Mouse (Mus musculus) megakaryocyte, adult 5-6 weeks (primary cell): ENCODE data around the gene Sgca. TPM values are rescaled to one million over a fixed set of nuclear protein-coding genes. Genes with fewer than 3 reads are reported as not detected.
"Not testable (repeated sequence)": the region's sequence is repeated elsewhere in the genome, so short reads cannot be mapped to it uniquely, and the experiment has no call there.

Experiments
- ATAC-seq: 2 replicates; pipeline ENCODE4 v1.8.0; 2016; ENCODE audit warnings: mild to moderate bottlenecking, inconsistent platforms; ENCODE audit not compliant: poor library complexity, severe bottlenecking
- total RNA-seq, 2 experiments: library from RNA; stranded (forward) in 1 of 2; stranded (reverse) in 1 of 2; fragments of 153-499, 151-499 nt in 1 of 2; fragments of 221-1000, 200-1000 nt in 1 of 2; gene quantifications; 2 replicates each; pipeline versions ENCODE4 v1.2.3 to v1.2.4; 2015 to 2017

The Sgca gene
- not detected in 2 replicates for total RNA-seq (2015)
- not detected in 2 replicates for total RNA-seq (2017)

DNA sequence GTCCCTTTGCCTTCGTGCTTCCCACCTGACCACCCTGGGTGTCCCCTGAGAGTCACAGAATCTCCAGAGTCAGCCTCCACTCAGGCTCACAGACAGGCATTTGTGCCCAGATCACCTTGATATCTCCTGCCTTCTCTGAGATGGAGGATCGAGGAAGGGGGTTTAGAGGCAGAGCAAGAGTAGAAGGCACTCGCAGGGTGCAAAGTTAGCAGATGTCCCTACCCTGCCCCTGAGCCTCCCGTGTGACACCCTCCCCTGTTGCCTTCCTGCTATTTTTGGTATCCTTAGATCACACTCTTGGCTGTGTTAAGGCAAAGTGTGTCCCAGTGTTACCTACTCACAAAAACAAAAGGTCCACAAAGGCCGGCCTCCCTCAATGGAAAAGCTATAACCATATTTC is at the start of gene Sgca:
Sgca (minus strand) TSS at position 129 of the 400 bp plus-strand sequence.
- ATAC-seq, result no peak

DNA sequence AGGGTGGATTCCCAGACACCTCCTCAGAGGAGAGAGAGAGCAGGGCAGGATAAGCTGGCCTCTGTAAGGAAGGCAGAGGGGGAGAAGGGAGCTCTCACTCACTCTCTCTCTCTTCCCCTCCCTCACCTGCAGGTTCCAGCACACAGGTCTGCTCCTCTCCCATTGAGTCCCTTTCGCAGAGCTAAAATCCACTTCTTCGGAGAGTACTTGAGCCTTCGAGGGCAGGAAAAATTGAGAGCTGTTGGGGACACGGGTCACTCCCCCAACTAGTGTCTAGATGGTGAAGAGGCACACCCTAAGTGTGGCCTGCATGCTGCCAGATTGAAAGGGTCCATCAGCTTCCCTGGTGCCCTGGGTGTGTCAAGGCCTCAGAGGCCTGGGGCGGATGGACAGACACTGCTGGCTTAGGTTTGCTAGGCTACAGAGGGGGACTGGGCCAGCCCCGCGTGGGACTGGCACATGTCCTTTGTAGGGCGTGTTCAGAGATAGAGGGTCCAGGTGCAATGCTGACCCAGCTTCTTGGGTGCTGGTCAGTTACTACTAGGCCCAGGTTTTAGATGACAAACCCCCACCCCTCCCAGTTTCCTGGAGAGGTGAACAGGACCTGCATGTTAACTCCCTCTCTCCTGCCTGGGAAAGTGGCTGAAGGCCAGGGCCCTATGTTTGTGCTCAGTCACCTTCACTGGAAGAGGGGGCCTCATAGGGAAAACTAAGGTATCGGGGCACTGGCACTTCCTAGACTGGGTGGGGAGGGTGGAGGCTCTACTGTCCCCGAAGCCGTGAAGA is 49.3 kb upstream of the Sgca start:
- ATAC-seq, result no peak

DNA sequence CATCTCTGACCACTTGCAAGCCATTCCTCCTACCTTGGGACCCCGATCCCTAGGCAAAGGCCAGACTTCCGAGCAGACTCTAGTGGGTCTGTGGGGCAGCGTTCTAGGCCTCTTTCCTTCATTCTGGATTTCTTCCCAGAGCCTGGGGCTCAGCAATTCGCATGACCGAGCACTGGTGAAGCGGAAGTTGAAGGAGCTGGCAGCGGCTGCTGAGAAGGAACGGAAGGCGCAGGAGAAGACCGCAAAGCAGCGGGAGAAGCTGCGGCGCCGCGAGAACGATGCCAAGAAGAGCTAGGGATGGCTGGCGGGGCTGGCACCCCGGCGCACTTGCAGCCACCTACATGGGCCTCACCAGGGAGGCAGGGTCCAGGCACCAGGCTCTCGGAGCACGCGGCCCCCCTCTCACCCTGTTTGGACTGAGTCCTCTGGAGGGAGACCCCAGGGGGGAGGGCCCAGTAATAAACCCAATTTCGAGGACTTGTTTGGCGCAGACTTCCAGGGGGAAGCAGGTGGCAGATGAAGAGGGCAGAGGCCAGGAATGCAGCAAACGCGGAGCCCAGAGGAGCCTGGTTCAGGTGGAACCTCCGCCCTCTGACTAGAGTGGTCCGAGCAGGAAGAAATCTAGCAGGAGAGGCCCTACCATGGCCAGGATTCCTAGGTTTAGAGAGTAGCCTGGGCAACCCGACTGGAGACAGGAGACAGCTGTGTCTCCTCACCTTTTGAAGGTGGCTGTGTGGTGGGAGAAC is 48.5 kb upstream of the Sgca start:
- no peak for ATAC-seq

DNA sequence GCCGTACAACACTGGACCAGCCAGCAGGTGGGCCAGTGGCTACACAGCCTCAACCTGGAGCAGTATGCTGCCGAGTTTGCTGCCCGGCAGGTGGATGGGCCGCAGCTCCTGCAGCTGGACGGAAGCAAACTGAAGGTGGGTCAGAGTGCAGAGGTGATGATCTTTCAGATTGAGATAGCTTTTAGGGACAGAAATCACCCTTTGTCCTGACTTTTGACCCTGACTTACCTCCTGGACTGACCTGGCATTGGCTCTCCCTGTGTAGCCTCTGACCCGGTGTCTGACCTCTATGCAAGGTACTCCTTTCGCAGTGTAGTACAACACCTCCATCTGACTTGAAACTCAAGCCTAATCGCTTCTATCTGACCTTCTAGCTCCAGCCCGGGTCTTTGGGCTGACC is 47.4 kb upstream of the Sgca start:
- no peak for ATAC-seq

DNA sequence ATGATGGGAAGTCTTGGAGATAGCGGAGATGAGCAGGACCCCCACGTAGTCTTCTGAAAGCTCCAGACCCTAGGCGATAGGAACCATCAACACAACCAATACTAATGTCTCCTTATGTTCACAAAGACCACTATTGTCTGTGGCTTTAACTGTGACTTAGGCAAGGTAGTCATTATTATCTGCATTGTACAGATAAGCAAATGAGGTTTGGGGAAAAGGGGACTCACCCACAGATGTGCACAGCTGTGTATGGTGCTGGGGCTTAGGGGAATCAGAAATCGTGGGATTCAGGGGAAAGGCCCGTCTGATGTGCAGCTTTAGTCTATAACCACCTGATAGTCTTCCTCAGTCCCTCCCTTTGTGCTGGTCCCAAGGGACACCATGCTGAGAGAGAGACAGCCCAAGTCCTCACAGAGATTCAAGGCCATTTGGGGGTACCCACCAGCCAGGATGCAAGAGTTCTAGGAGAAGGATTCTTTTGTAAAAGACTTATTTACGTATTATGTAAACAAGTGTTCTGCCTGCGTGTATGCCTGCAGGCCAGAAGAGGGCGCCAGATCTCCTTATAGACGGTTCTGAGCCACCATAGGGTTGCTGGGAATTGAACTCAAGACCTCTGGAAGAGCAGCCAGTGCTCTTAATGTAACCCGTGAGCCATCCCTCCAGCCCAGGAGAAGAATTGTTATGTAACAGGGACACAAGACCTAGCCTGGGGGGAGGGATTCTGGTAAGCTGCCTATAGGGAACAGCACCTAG is 46.3 kb upstream of the Sgca start:
- no peak for ATAC-seq

DNA sequence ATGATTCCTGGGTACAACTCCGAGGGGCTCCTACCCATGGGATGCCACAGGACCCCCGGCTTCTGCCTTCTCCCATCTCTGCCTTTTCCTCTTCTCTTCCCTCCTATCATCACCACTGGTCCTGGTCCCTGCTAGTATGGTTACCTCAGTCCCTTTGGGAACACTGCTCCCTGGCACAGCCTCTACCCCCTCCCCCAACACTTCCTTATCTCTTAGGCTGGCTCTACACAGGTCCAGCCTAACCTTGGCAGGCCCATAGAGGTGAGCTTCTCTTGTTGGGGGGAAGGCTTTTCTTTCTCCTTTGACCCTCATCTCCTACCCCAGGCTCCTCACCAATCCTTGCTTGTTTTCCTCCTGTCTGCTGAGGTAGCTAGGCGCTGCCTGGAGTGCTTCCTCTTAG is 39.4 kb upstream of the Sgca start:
- no peak for ATAC-seq

DNA sequence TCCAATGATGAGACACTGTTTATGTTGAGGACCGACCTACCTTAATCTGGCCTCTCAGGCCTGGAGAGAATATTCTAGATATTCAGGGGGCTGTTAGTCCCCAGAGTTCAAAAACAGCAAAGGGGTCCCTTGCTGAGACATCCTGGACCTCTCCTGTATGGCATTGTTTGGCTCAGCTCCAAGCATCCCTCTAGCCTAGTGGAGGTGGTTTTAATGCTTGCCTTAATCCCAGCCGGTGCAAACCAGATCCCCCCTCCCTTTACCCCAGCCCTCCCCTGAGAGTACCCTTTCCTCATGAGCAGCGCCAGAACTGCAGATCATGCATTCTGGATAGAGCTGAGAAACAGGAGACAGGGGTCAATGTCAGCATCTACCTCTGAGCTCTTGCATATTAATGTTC is 36.4 kb upstream of the Sgca start:
- no peak for ATAC-seq

DNA sequence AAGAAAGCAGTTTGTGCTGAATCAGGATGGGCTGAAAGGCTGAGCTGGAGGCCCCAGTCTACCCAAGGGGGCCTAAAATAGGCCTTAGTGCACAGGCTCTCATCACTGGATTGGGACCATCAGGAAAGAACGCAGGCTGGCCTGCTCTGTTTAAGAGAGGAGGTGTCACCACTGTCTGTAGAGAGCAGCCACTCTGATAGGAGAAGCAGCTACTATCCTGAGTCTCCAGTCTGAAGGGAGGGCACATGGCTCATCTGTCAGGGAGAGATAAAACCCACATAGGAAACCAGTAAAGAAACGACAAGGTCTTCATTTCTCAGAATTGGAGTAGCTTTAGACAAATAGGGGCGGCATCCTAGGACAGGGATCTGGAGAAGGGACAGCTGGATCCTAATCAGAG is 35.9 kb upstream of the Sgca start:
- 0 out of 2 replicates have a peak, but pooled peaks have one; percentile 24 for ATAC-seq

DNA sequence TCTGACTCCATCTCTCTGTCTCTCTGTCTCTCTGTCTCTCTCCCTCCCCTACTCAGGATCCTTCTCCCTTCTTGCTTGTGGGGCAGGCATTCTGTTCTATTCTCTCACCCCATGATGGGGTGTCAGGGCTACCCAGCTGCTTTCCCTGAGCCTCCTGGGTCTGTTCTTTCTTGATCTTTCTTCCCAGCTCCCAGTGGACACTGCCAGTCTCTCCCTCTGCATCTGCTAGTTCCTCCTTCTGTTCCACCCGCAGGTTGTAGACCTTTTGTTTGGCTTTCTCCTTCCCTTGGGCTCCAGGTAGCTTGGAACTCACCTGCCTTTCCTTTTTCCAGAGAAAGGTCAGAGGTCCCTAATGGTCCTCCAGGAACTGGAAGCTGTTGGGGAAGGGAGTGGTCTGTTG is 35.3 kb upstream of the Sgca start:
- no peak for ATAC-seq

DNA sequence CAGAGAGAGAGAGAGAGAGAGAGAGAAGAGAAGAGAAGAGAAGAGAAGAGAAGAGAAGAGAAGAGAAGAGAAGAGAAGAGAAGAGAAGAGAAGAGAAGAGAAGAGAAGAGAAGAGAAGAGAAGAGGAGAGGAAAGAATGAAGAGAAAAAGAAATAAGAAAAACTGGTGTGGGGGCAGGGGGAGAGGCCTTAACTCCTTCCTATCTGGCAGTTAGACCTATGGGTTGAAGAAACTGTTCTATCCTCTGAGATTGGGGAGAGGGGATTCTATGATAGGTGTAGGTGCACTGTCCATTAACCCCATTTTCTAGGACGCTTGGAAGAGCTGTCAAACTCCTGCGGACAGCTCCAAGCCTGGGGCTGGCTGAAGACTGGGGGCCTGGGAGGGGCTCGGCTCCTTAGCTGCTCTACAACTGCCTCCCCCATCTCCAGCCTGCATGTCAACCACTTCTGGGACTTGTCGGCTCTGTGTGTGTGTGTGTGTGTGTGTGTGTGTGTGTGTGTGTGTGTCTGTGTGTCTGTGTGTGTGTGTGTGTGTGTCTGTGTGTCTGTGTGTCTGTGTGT is 34.8 kb upstream of the Sgca start:
- not testable (repeated sequence) for ATAC-seq

DNA sequence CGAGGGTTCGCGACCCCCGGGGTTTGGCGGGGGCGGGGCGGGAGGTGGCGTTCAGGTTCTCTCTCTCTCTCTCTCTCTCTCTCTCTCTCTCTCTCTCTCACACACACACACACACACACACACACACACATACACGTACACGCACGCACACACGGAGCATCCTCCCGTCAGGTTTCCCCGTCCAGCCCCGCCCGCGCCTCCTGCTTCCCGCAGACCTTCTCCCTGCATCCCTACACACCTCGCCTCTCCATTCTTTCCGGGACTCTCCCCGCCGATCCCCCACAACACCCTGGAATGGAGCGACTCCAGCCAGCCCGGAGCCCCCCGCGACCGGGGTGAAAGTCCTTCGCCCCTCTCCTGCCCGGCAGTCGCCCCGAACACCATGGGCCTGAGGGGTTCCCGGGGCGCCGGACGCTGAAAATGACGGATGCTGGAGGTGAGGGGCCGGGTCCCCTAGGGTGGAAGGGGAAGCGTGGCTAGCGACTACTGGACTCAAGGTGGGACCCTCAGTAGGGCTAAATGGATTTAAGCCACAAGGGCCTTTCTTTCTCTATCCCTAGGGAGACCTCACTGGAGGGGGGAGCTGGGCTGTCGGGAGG is 34.1 kb upstream of the Sgca start:
- ATAC-seq, result no peak

DNA sequence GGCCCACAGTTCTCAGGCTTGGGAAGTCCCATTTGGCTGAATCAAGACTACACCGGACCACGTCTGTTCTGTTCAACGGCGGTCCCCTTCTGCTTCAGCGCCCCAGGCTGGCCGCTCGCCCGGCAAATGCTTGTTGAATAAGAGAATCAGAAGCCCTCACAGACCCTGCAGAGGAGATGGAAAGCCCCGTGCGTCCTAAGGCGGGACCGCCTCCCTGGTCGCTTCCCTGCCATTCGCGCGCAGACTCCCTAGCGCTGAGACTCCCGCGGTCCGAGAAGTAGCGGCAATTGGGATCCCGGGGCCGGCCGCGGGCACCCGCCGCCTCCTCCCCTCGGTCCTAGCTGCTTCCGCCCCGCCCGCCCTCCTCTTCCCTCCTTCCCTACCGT is 33.5 kb upstream of the Sgca start, which contains the start of gene Samd14:
Samd14 (plus strand) TSS at position 251 of the 386 bp plus-strand sequence.
- ATAC-seq, result peak; percentile 26; the same call in 1 of the 2 replicates

DNA sequence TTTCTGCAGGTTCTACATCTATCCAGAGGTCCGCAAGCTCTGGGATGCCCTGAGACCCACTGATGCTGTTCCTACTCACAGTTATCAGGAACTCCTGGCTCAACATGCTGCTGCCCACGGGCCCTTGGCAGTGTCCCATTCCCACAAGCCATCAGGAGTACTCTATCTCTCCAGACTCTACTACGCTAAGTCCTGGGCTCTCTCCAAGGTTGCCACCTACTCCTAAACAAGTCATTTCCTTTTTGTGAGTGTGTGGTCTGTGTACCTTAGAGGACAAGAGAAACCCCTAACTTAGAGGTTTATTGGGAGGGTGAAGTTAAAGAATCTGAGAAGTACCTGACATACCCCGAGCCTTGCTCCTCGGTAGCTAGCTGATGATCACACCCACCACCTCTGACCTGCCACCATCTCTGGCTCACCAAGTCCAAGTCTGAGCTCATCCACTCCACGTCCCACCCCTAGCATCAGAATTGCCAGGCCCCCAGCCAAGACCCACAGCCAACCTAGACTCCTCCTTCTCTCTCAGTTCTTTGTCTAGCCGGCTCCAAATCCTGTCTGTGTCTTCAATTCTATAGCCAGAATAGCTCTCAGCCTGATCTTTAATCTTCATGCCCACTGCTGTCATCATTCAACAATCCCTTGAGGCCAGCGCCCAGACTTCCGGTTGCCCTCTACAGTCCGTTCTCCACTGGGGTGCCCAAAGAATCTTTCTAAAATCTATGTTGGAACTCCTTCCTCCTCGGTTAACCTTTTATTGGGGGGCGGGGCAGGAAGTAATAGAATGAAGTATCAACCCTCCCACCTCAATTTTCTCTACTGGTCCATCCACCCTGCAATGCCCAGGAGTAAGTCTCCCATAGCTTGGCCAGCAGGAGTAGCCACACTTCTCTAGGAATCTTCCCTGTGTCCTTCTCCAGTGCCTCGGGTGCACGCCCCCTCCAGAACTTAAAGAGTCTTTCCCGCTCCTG is 32.8 kb upstream of the Sgca start:
- no peak for ATAC-seq

DNA sequence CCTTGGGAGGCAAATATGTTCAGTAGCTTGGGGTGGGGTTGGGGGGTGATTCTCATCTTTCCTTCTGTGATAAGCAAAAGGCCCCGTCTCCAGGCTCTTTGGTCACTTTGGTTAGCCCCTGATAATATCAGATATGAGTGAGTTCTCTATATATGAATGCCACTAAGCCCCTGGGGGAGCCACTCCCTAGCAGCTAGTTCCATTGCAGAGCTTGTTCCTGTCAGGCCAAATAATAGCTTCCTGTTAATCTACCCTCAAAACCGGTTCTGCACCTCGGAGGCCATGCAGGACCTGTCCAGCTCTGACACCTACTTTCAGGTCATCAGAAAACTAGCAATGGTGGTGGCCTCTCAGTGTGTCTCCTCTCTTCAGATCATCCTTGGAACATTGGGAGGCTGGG is 31.3 kb upstream of the Sgca start:
- no peak for ATAC-seq

DNA sequence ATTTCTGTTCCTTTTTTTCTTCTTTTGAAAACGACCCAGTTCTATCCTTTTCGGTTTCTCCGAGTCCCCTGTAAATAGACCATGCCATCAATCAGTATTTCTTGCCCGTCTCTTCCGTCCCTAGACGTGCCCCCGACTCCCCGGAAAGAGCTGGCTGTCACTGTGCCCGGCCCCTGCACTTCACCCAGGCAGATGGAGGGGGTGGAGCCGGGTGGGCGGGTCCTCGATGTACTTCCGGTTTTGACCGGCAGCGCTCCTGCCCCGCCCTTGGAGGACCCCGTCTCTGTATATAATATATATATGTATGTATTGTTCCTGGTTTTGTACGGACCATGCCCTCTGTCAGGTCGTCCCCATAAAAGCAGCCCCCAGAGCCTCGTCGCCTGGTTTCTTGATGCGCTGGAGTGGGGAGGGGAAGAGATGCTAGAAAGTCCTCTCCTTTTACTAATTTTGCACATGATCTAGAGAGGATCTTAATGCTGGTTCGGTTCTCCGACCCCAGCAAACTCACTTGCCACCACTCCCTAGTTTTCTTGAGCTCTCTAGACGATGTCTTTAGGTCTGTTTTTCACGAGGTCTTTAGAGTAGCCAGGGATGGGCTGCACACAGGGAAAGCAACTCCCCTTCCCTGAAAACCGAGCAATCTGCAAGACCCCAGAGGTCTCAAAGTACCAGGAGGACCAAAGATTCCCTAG is 30.5 kb upstream of the Sgca start:
- ATAC-seq, result peak; percentile 86

DNA sequence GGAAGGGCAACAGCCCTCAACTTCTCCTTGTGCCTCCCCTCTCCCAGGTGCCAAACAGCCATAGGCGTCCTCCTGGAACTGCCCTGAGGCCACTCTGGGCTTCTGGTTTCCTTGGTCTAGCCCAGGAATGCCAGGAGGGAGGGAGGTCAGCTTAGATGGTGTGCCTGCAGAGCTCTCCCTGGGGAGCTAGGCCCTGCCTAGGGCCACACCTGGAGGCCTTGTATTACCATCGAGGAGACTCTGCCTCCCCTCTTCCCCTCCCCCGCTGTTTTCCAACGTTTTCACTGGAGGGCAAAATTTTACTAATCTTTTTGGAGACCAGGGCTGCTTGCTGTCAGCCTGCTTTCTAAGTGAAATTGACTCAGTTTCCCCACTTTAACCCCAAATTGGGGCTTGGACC is 29.9 kb upstream of the Sgca start:
- no peak for ATAC-seq

DNA sequence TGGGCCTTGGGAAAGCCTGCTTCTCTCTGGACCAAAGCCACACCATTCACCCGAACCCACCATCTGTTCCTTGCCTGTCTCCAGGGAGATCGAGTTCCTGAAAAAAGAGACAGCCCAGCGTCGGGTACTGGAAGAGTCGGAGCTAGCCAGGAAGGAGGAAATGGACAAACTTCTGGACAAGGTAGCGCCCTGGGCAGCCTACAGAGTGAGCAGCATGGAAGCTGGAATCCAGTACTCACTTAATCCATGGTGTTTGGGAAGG is 28.7 kb upstream of the Sgca start:
- ATAC-seq, result no peak

DNA sequence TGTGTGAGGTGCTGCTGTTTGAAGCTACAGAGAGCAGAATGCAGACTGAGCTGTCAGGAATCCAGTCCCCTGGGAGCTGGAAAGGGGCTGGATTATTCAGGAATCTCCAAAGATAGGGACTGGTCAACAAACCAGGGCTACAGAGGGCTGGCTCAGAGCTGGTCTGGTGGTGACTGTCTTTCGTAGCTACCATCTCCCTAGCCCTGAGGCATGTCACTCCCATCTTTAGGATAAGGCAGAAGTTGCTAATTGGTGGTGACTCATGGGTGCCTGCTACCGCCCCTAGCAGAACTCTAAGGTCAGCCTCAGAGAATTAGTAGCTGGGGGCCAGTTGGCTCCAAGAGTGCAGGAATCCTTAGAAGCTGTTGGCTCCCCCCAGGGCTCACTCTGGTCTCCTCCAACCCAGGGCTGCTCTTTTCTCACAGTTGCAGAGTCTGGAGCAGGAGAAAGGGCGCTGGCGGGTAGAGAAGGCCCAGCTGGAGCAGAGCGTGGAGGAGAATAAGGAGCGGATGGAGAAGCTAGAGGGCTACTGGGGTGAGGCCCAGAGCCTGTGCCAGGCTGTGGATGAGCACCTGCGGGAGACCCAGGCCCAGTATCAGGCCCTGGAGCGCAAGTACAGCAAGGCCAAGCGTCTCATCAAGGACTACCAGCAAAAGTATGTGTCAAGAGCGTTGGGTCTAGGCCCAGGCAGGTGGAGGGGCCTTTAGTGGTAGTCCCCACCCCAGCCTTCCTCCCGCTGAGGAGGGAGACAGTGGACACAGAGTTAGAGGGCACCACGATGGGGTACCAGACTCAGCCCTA is 28.2 kb upstream of the Sgca start:
- ATAC-seq, result no peak
